7 mouse cellular contexts compared by ENCODE assay signal in genomic region chr16:97997383-97997731, GRCm38 (mm10). TPM values are rescaled to one million over a fixed set of nuclear protein-coding genes. Genes with fewer than 3 reads are reported as not detected.
DNase-seq lines count a peak whose midpoint lies in the region; ATAC-seq and TF ChIP-seq lines count a peak whose summit lies in the region.
"Not testable (repeated sequence)": the region's sequence is repeated elsewhere in the genome, so short reads cannot be mapped to it uniquely, and the experiment has no call there.

No protein-coding gene starts in this region.

- not testable (repeated sequence) for H3K27me3 ChIP-seq in heart, embryonic 12.5 days (replicated peaks); intestine, embryonic 14.5 days (replicated peaks; ENCODE audit: control insufficient read depth, insufficient read depth, low read length); limb, embryonic 13.5 days; lung, embryonic 16.5 days (ENCODE audit: control insufficient read depth, insufficient read depth, low read depth, low read length); neural tube, embryonic 12.5 days (replicated peaks)

- H3K9ac ChIP-seq in heart, embryonic 12.5 days: peak overlapping the region; percentile 75; the same call in 1 of the 2 replicates
- H3K9ac ChIP-seq in intestine, embryonic 14.5 days (ENCODE audit: low read length): peak overlapping the region; percentile 47
- H3K9ac ChIP-seq in limb, embryonic 13.5 days: peak overlapping the region; percentile 63
- H3K9ac ChIP-seq in lung, embryonic 16.5 days (ENCODE audit: low read length): peak overlapping the region; percentile 69
- peak overlapping the region; percentile 53 for H3K9ac ChIP-seq in neural tube, embryonic 12.5 days

- TF ChIP-seq CTCF in bone marrow, adult 2 months (IDR thresholded peaks at IDR 0.05; ENCODE audit: control insufficient read depth, insufficient read depth, low read length): not testable (repeated sequence)

- ATAC-seq in erythroid progenitor cell, adult 5-6 weeks (replicated peaks; ENCODE audit: low FRiP score, poor library complexity, severe bottlenecking): peak; percentile 20
- peak; percentile 46; the same call in 1 of the 2 replicates for ATAC-seq in heart, embryonic 12.5 days (ENCODE audit: insufficient number of reproducible peaks, low FRiP score)
- peak; percentile 74; the same call in 1 of the 2 replicates for ATAC-seq in intestine, embryonic 14.5 days (replicated peaks; ENCODE audit: low FRiP score, low TSS enrichment, low read depth)
- ATAC-seq in limb, embryonic 13.5 days (ENCODE audit: low FRiP score, low read depth): peak; percentile 83
- ATAC-seq in lung, embryonic 16.5 days (ENCODE audit: low read depth): peak; percentile 58
- peak; percentile 75 for ATAC-seq in neural tube, embryonic 12.5 days (ENCODE audit: low FRiP score, low read depth)

- WGBS in bone marrow, adult 2 months: 0% methylated on average over 8 of the region's 8 CpGs
- WGBS in heart, embryonic 12.5 days: 0% methylated on average over 8 of the region's 8 CpGs
- under 1% methylated on average over 8 of the region's 8 CpGs for WGBS in intestine, embryonic 14.5 days
- under 1% methylated on average over 8 of the region's 8 CpGs for WGBS in limb, embryonic 13.5 days
- 0% methylated on average over 8 of the region's 8 CpGs for WGBS in lung, embryonic 16.5 days
- WGBS in neural tube, embryonic 12.5 days: 2% methylated on average over 8 of the region's 8 CpGs

- peaks cover 11% of the 10 kb centered on the region; the same call in 1 of the 2 replicates for H3K36me3 ChIP-seq in heart, embryonic 12.5 days
- H3K36me3 ChIP-seq in intestine, embryonic 14.5 days (ENCODE audit: control insufficient read depth, insufficient read depth, low read length); lung, embryonic 16.5 days (ENCODE audit: control insufficient read depth, insufficient read depth, low read length): not testable (repeated sequence)
- peaks cover 13% of the 10 kb centered on the region for H3K36me3 ChIP-seq in limb, embryonic 13.5 days
- peaks cover 12% of the 10 kb centered on the region for H3K36me3 ChIP-seq in neural tube, embryonic 12.5 days

- not testable (repeated sequence) for H3K9me3 ChIP-seq in heart, embryonic 12.5 days (replicated peaks); intestine, embryonic 14.5 days (ENCODE audit: control insufficient read depth, low read length); limb, embryonic 13.5 days; lung, embryonic 16.5 days (ENCODE audit: control insufficient read depth, low read length)
- peaks cover 14% of the 10 kb centered on the region for H3K9me3 ChIP-seq in neural tube, embryonic 12.5 days

- H3K4me2 ChIP-seq in heart, embryonic 12.5 days: peak overlapping the region; percentile 71
- peak overlapping the region; percentile 70 for H3K4me2 ChIP-seq in intestine, embryonic 14.5 days (ENCODE audit: low read length)
- peak overlapping the region; percentile 67 for H3K4me2 ChIP-seq in limb, embryonic 13.5 days (replicated peaks)
- H3K4me2 ChIP-seq in lung, embryonic 16.5 days (ENCODE audit: low read depth, low read length): peak overlapping the region; percentile 71
- peak overlapping the region; percentile 74 for H3K4me2 ChIP-seq in neural tube, embryonic 12.5 days (replicated peaks)

- H3K4me1 ChIP-seq in bone marrow, adult 2 months (ENCODE audit: control insufficient read depth, insufficient read depth, low read length); intestine, embryonic 14.5 days (replicated peaks; ENCODE audit: control insufficient read depth, insufficient read depth, low read length): not testable (repeated sequence)
- H3K4me1 ChIP-seq in heart, embryonic 12.5 days (replicated peaks): peaks cover 16% of the 10 kb centered on the region
- H3K4me1 ChIP-seq in limb, embryonic 13.5 days: peaks cover 13% of the 10 kb centered on the region
- H3K4me1 ChIP-seq in lung, embryonic 16.5 days (replicated peaks; ENCODE audit: control insufficient read depth, insufficient read depth, low read length): peaks cover 14% of the 10 kb centered on the region
- H3K4me1 ChIP-seq in neural tube, embryonic 12.5 days: peaks cover 15% of the 10 kb centered on the region

- H3K27ac ChIP-seq in bone marrow, adult 2 months (ENCODE audit: control insufficient read depth, insufficient read depth, low read depth, low read length, poor library complexity): peak overlapping the region; percentile 60
- H3K27ac ChIP-seq in heart, embryonic 12.5 days (ENCODE audit: poor library complexity, severe bottlenecking): peak overlapping the region; percentile 94
- peak overlapping the region; percentile 89; the same call in 1 of the 2 replicates for H3K27ac ChIP-seq in intestine, embryonic 14.5 days (ENCODE audit: low read depth)
- H3K27ac ChIP-seq in limb, embryonic 13.5 days: peak overlapping the region; percentile 79; the same call in 1 of the 2 replicates
- H3K27ac ChIP-seq in lung, embryonic 16.5 days (ENCODE audit: low read length): peak overlapping the region; percentile 87
- H3K27ac ChIP-seq in neural tube, embryonic 12.5 days: not testable (repeated sequence)

- not testable (repeated sequence) for DNase-seq in intestine, embryonic 14.5 days (ENCODE audit: low spot score)

- peak; percentile 48; the same call in 1 of the 2 replicates for TF ChIP-seq POLR2A in bone marrow, adult 2 months (IDR thresholded peaks at IDR 0.05; ENCODE audit: borderline replicate concordance, control insufficient read depth, low read depth, low read length)

- peak overlapping the region; percentile 91 for H3K4me3 ChIP-seq in bone marrow, adult 2 months (replicated peaks; ENCODE audit: control insufficient read depth, low read depth, low read length)
- H3K4me3 ChIP-seq in heart, embryonic 12.5 days: peak overlapping the region; percentile 79
- peak overlapping the region; percentile 44 for H3K4me3 ChIP-seq in intestine, embryonic 14.5 days (ENCODE audit: low read depth, low read length)
- H3K4me3 ChIP-seq in limb, embryonic 13.5 days: peak overlapping the region; percentile 58
- peak overlapping the region; percentile 51 for H3K4me3 ChIP-seq in lung, embryonic 16.5 days (ENCODE audit: low read length)
- H3K4me3 ChIP-seq in neural tube, embryonic 12.5 days: peak overlapping the region; percentile 59

RNA-seq across cellular contexts. Expression of gene B230307C23Rik, which starts 0.2 kb away (rescaled TPM):
- 7.1 and 13.6 TPM in 2 replicates for polyA plus RNA-seq in bone marrow, adult 2 months (2011; ENCODE audit: insufficient read depth, insufficient read length, low replicate concordance, missing spikeins)
- 9.0 and 14.3 TPM in 2 replicates for total RNA-seq in erythroid progenitor cell, adult 5-6 weeks (2015; ENCODE audit: low replicate concordance)
- total RNA-seq in erythroid progenitor cell, adult 5-6 weeks (2017; ENCODE audit: low replicate concordance): 19.8 and 25.7 TPM in 2 replicates
- polyA plus RNA-seq in heart, embryonic 12.5 days (2016; fragmentation: Nextera tagmentation; extraction: Ambion mirVana): 13.7 and 13.9 TPM in 2 replicates
- polyA plus RNA-seq in intestine, embryonic 14.5 days (2014; fragmentation: Nextera tagmentation; extraction: Ambion mirVana): 30.4 and 36.0 TPM in 2 replicates
- polyA plus RNA-seq in limb, embryonic 13.5 days (2015; fragmentation: Nextera tagmentation; extraction: Ambion mirVana): 25.9 and 30.5 TPM in 2 replicates
- 19.5 and 20.2 TPM in 2 replicates for polyA plus RNA-seq in lung, embryonic 16.5 days (2015; fragmentation: Nextera tagmentation; extraction: Ambion mirVana)
- 19.0 and 20.2 TPM in 2 replicates for polyA plus RNA-seq in neural tube, embryonic 12.5 days (2016; fragmentation: Nextera tagmentation; extraction: Ambion mirVana)

RNA-seq across cellular contexts. Expression of gene Zbtb21, which starts 34.9 kb away (rescaled TPM):
- polyA plus RNA-seq in bone marrow, adult 2 months (2011; ENCODE audit: insufficient read depth, insufficient read length, low replicate concordance, missing spikeins): 3.9 and 13.8 TPM in 2 replicates
- 1.7 and 5.0 TPM in 2 replicates for total RNA-seq in erythroid progenitor cell, adult 5-6 weeks (2015; ENCODE audit: low replicate concordance)
- 18.7 and 38.0 TPM in 2 replicates for total RNA-seq in erythroid progenitor cell, adult 5-6 weeks (2017; ENCODE audit: low replicate concordance)
- polyA plus RNA-seq in heart, embryonic 12.5 days (2016; fragmentation: Nextera tagmentation; extraction: Ambion mirVana): 11.0 and 11.7 TPM in 2 replicates
- polyA plus RNA-seq in intestine, embryonic 14.5 days (2014; fragmentation: Nextera tagmentation; extraction: Ambion mirVana): 15.6 and 17.6 TPM in 2 replicates
- polyA plus RNA-seq in limb, embryonic 13.5 days (2015; fragmentation: Nextera tagmentation; extraction: Ambion mirVana): 13.1 and 15.6 TPM in 2 replicates
- polyA plus RNA-seq in lung, embryonic 16.5 days (2015; fragmentation: Nextera tagmentation; extraction: Ambion mirVana): 12.0 and 13.6 TPM in 2 replicates
- 14.9 and 15.6 TPM in 2 replicates for polyA plus RNA-seq in neural tube, embryonic 12.5 days (2016; fragmentation: Nextera tagmentation; extraction: Ambion mirVana)

RNA-seq across cellular contexts. Expression of gene C2cd2, which starts 35.0 kb away (rescaled TPM):
- 5.7 and 7.1 TPM in 2 replicates for polyA plus RNA-seq in bone marrow, adult 2 months (2011; ENCODE audit: insufficient read depth, insufficient read length, low replicate concordance, missing spikeins)
- total RNA-seq in erythroid progenitor cell, adult 5-6 weeks (2015; ENCODE audit: low replicate concordance): 10.8 and 13.0 TPM in 2 replicates
- 19.0 and 26.6 TPM in 2 replicates for total RNA-seq in erythroid progenitor cell, adult 5-6 weeks (2017; ENCODE audit: low replicate concordance)
- 19.3 and 21.2 TPM in 2 replicates for polyA plus RNA-seq in heart, embryonic 12.5 days (2016; fragmentation: Nextera tagmentation; extraction: Ambion mirVana)
- 16.7 and 19.3 TPM in 2 replicates for polyA plus RNA-seq in intestine, embryonic 14.5 days (2014; fragmentation: Nextera tagmentation; extraction: Ambion mirVana)
- polyA plus RNA-seq in limb, embryonic 13.5 days (2015; fragmentation: Nextera tagmentation; extraction: Ambion mirVana): 12.4 and 15.3 TPM in 2 replicates
- polyA plus RNA-seq in lung, embryonic 16.5 days (2015; fragmentation: Nextera tagmentation; extraction: Ambion mirVana): 15.4 and 17.5 TPM in 2 replicates
- 16.1 and 17.1 TPM in 2 replicates for polyA plus RNA-seq in neural tube, embryonic 12.5 days (2016; fragmentation: Nextera tagmentation; extraction: Ambion mirVana)

Comparison
In these comparisons a context has a peak if more than half of its experiments do, and no peak if none do; other contexts are left out.
1. ATAC-seq: peak in every context shown above with its lines; median percentile 83 in limb, embryonic 13.5 days; 75 in neural tube, embryonic 12.5 days; 74 in intestine, embryonic 14.5 days; 58 in lung, embryonic 16.5 days; 46 in heart, embryonic 12.5 days; 20 in erythroid progenitor cell, adult 5-6 weeks.